Mouse (Mus musculus): Measurements from ENCODE around the gene Pqlc3.

Gene Pqlc3

DNA sequence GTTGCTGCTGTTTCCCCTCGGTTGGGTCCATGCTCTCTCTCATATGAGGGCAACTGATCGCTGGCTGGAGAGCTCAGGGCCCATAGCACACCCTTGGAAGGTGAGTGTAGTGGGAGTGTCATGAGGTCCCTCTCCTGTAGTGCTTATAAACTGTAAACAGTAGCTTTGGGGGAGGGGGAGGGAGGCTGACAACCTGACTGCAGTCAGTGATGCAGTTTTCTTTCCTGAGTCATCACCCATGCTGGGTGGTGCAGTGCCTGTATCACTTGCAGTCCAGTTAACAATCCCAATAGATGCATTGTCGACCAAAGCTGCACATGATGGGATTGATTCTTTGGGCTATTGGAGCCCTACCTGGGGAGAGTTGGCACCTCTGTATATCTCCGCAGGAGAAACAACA is 1.0 kb upstream of the Pqlc3 start:
- no peak for DNase-seq

DNA sequence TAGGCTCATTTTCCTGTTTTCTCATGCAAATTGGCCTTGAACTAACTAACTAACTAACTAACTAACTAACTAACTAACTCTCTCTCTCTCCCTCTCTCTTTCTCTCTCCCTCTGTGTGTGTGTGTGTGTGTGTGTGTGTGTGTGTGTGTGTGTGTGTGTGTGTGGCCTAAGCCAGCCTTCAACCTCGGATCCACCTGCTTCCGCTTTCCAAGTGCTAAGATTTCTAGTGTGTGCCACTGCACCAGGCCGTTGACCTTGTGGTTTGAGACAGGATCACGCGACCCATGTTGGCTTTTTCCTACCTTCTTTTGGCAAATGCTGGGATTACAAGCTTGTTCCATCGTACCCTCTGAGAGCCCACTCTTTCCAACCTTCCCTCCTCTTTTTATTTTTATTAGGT is 420 bp upstream of the Pqlc3 start:
- peak; percentile 21 for DNase-seq

DNA sequence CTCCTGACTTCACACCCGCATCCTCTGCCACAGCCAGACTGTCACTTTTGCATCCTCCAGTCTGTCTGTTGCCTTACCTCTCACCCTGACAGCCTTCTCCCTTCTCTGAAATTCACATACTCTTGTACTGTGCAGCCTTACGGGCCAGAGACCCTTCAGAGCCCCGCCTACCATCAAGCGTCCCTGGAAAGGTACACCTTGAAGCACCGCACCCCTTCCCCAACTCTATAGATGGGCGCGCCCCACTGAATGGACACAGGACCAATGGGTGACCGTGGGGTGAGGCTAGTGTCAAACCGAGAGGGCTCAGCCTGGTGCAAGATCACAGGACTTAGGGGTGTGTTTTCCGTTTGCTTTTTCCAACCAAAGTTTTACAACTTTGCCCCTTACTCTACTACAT is 1.1 kb downstream of the Pqlc3 start:
- no peak for DNase-seq

DNA sequence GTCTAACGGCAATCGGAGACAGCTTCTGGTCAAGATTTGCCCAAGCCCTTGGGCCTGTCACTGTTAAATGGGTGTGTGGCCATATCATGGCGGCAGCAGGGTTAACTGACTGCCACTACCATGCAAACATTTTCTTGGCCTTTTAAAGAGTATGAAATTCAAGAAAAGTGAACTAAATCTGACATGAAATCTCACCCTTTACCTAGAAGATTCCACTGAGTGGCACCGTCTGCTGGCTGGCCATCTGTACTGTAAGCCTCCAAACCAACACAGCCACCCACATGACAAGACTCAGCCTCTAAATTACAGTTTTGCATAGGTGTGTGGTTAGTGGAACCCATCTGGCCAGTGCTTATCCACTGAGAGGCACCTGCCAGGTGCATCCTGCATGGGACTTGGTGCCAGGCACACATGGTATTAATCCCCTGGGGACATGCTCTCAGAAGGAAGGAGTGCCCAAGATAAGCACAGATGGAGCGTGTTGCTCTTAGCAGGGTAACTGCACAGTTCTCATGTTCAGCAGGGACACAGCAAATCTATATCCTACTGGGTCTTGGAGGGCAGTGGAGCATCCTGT is 3.2 kb downstream of the Pqlc3 start:
- DNase-seq, result no peak

DNA sequence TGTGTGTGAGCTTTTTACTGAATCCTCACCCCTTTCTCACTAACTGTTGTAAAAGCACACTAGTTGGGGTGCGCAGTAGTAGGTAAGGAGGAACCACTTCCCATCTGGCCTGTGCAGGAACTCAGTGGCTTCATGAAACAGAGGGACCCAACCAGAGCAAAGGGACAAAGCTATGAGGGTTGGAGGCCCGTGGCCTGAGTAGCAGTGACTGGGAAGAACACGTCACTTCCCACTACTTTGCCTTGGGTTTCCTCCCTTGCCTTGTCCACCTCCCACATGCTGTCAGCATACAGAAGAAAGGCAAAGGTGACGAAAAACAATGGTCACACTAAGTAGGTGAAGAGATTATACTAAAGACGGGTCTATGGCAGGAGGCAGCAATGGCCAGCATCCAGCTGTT is 3.9 kb downstream of the Pqlc3 start:
- no peak for DNase-seq

DNA sequence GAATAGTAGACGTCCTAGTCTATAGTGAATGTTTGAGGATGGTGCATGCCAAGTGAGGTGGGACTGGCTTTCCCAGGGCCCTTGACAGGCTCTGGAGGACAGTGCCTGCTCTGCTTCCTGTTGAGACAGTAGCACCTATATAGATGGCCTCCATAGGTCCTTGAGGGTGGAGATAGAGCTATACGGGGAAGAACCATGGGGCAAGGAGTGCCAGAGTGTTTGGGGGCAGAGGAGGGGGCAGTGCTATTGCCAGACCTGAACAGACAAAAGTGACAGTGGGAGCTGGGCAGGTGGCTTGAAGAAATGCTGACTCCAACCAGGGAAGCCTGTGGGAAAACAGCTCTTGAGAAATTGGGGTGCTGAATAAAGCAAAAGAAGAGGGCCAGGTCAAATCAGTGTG is 5.9 kb downstream of the Pqlc3 start:
- no peak for DNase-seq

DNA sequence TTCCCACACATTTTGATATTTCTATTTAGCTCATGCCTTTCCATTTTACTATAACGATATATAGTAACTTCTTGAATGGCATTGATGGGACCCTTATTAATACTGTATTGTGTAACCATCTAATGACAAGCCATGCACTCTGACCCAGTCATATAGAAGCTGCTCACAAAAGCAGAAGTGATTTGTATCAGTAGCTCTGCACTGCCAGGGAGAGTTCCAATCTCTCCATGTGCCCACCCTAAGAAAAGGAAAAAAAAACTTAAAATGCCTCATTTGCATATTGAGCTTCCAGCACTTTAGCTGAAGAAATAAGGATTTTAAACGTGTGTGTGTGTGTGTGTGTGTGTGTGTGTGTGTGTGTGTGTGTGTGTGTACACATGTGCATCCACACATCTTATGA is 7.9 kb downstream of the Pqlc3 start:
- DNase-seq, result no peak

DNA sequence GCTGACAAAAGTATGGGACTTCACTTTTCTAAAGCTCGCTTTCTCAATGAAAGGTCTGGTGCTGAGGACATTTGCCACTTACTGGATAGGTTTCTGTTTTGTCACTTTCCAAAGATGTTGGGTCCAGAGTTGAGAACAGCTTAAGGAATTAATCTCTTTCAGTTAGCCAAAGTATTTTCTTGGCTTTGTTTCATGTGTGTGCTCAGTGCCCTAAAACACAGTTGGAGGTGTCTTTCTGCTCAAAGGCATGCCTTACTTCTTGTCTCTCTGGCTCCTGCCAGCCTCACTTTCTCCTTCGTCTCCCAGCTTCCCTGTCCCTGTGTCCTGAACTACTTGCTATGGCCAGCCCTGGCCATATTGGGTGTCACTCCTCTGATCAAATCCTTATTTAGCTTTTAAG is 8.8 kb downstream of the Pqlc3 start:
- no peak for DNase-seq

DNA sequence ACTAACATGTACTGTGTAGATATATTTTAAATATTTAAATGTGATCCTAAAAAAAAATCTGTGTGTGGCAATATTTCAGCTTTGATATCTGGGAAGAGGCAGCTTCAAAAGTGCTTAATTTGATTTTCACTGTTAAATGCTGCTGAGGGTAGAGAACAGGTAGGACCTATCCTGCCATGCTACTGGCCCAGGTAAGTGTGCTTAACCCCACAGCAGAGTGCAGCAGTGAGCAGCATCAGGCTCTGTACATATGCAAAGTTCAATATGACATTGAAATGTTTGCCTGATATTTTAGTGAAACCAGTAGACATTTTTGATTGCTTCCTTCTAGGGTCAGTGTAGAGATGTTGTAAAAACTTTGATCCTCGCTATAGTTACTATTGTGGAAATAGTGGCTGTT is 14.4 kb downstream of the Pqlc3 start:
- no peak for DNase-seq

DNA sequence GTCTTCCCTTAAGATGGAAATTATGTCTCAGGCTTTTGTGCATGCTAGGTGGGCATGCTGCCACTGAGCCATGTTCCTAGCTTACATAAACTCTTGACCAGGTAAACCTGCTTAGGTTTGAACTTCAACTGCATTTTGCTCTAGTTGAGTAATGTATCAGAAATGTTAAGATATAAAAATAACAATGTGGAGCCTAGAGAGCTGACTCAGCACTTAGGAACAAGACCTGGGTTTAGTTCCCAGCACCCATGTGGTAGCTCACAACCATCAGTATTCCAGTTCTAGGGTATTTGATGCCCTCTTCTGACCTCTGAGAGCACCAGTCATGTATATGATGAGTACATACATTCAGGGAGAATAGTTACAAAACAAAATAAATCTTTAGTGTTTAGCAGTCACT is 23.1 kb downstream of the Pqlc3 start:
- no peak for DNase-seq

DNA sequence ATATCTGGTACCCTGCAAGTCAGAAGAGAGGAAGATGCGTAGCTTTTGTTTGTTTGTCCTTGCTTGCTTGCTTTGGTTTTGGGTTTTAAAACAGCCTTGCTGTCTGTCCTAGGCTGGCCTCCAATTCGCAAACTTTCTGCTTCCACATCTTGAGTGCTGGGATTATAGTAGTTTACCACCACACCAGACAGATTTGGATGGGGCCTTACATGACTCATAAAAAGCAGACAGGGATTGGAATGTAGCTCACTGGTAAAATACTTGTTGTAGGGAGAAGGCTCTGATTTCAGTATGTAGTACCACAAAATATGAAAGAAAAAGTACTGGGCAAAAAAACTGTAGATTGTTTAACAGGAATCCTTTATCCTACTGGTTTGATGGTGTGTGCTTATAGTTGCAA is 33.4 kb downstream of the Pqlc3 start:
- DNase-seq, result no peak

DNA sequence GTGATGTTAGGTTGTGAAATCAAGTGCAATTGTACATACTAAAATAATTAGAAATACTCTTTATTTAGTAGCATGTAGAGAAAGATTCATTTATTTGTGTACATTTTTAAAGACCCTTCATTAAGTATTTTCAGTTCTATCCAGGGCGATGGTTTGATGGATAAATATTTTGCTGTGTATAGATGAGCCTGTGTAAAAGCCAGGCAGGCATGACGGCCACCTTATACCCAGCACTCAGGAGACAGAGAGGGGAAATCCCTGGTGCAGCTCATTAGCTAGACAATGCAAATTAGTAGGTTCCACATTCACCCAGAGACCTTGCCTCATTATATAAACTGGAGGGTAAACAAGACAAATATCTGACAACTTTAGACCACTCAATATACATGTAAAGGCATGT is 36.9 kb downstream of the Pqlc3 start:
- DNase-seq, result no peak

DNA sequence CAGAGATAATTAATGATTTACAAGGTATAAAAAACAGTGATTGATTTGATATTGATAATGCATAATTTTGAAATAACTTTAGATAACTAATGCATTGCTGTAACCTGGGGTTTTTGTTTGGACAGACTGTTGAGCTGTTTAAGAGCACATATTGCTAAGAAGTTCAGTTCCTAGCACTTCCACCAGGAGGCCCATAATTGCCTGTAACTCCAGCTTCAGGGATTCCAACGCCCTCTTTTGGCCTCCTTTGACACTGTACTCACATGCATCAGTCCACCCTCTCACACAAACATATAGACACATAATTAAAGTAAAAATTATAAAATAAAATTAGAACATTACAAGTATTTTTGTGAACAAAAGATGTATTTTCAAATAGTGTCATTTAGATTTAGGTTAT is 41.4 kb downstream of the Pqlc3 start:
- peak; percentile 5 for DNase-seq

DNA sequence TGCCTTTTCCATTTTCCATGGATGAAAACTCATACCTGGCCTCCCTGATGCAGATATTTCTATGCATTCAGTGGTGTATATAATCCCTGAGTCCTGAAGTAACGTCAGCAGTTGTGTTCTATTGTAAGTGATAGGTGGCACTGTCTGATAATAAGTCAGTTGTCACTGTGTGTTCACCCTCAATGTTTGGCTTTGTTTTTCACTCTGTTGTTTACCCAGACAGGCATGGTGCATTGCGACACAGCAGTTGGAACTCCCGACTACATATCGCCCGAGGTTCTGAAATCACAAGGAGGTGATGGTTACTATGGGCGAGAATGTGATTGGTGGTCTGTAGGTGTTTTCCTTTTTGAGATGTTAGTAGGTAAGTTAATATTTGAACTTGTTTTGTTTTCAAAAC is 52.0 kb downstream of the Pqlc3 start:
- no peak for DNase-seq

DNA sequence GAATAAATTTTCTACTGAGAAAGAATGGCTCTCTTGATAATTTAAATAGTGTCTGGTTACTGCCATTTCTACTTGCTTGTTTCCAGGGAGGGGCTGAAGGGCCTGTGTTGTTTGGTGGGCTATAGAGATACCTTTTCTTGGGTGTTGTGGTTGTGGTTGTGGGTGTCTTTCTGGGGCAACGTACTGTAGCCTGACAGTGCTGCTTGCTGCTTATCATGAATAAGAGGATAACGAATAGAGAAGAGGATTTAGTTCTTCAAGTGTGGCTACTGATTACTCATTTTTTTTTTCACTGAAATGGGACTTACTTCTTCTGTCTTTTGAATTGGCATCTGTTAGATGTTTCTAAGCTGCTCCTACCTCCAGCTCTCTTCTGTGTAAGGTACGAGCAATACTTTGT is 58.2 kb downstream of the Pqlc3 start:
- DNase-seq, result no peak
